Mouse (Mus musculus) layer of hippocampus, adult 18-20 months (tissue): ENCODE measurements at regions not wholly inside any gene's neighbourhood (a gene's known extent, or its start where the extent isn't known, plus 50 kb on each side); places are given as distances from the start of the nearest gene placed in this dataset.
A peak's percentile ranks its signal among the peaks of the same experiment; 100 is the strongest.

Source experiments
- DNase-seq, 2 experiments: peaks; one replicate each; pipeline ENCODE4 v3.0.0; 2022; ENCODE audit warnings: low spot score in 2 of 2

GRCm38 (mm10) chr5:118966901-118967300 lies 406.4 kb downstream of the Med13l start:
- no peak for DNase-seq

DNA sequence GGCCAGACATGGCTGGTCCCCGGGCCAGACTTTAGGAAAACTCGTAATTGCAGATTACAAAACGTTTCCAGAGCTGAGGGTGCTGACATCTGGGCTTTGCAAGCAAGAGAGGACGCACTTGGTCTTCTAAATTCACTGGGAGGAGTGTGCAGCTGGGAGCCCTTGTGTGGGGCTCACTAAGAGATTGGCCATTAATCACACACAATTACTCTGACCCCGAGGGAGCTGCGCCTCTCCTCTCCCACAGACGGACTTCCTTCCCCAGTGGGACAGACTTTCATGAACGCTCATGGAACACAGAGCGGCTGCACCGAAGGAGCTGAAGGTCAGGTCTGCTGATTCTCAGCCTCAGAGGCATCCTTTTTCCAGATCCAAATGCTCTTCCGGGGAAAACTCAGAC lies 407.2 kb downstream of the Med13l start:
- DNase-seq, result no peak

GRCm38 (mm10) chr5:118975147-118975546 lies 414.7 kb downstream of the Med13l start:
- DNase-seq, result no peak

GRCm38 (mm10) chr5:118978921-118979630 lies 418.6 kb downstream of the Med13l start:
- DNase-seq, result no peak

GRCm38 (mm10) chr5:118981046-118981445 lies 420.6 kb downstream of the Med13l start:
- DNase-seq, result no peak

DNA sequence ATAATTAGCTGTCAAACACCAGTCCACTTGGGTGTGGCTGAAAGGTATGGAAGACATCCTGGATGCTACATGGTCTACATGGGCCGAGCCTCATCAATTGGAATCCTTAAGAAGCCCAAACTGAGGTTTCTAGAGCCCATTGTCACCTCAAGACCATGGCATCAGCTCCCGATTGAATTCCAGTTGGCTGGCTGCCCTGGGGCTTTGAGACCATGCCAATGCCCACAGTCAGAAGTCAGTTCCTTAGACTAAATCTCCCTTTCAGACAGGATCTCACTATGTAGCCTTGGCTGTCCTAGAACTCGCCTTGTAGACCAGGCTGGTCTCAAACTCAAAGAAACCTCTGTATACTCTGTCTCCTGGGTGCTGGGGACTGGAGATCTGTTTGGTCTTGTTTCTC lies 423.8 kb downstream of the Med13l start:
- DNase-seq, result no peak

DNA sequence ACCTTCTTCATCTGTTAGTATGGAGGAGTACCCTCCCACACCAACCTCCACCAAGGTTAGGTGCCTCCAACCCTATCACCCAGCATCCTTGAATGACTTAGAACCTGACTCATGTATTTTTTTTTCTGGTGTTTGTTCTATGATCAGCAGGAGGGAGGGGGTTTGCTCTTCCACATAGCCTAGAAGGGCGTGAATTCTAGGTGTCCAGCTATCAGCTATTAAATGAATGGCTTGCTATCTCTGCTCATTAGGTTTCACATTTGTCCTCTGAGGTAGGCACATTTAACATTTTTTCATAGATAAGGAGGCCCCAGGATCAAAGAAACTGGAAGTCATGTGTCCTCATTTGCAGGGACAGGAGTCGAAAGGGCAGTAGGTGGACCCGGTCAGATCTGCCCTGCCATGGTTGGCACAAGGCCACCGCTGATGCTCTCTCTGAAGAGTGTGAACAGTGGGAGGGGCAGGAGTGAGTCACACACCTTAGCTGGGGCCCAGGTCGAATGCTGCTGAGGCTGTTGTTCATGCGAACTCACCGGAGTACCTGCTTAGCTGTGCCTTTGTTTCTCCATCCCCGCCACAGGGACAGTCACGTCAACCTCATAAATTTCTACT lies 424.4 kb downstream of the Med13l start:
- no peak for DNase-seq

DNA sequence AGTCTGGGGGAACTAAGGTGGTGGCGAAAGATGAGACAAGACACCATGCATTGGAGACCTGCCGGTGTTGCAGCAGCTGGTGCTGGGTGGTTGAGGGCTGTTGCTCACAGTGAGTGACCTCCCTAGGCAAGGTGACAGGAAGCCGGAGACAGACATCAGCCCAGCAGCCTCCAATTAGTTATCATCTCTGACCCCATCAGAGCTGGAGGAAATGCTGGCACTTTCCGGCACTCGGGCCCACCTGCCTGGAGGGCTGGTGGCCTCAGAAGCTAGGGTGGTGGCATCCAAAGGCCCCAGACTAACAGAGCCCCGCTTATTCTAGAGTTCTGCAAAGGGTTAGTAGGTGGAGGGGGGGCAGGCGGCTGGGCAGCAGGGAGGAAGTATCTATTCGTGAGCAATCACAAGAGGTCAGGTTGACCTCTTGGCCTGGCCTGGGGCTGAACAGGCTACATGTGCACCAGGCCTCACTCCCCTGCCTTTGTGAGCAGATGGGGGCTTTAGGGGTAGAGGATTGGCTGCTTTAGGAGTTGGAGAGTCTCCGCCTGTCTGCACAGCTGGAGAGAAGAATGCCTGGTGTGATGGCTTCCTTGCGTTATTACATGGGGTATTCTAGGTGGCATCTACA lies 427.0 kb downstream of the Med13l start:
- no peak for DNase-seq

DNA sequence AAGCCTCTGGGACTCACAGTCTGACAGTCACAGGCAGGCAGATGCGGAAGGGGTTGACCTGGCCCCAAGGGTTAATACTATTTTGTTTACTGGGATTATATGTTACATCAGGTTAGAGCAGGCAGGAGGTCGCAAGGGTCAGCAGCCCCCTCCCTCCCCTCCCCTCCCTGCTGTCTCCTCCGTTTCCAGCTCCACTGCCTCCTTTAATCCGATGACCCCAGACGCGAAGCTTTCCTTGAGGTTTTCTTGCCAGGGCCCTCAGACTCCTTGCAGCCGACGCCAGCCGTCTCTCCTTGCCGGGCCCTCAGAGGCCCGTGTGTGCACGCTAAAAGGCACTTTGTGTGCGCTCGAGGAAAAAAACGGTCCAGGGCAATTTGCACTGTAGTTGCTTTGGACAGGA lies 438.6 kb downstream of the Med13l start:
- no peak for DNase-seq

GRCm38 (mm10) chr5:119005825-119006471 lies 445.5 kb downstream of the Med13l start:
- DNase-seq, result peak in 1 of 2 experiments; percentile 11

DNA sequence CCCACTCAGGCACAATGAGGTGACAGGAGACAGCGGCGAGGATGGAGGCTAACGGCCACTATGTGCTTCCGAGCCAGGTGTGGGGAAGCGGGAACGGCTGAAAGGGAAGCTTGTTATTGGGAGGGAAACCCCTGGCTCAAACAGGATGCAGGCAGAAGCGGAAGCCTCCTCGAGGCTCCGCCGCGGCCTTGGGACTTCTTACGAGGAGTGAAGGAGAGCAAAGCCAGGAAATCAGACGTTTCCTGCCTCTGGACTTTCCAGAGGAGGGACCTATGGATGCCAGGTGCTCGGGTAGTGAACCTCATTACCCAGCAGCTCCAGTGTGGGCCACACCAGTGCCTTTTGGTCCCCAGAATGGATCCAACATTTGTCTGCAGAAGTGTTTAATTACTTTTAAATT lies 449.6 kb downstream of the Med13l start:
- no peak for DNase-seq

GRCm38 (mm10) chr5:119015181-119015580 lies 454.7 kb downstream of the Med13l start:
- DNase-seq, result no peak

DNA sequence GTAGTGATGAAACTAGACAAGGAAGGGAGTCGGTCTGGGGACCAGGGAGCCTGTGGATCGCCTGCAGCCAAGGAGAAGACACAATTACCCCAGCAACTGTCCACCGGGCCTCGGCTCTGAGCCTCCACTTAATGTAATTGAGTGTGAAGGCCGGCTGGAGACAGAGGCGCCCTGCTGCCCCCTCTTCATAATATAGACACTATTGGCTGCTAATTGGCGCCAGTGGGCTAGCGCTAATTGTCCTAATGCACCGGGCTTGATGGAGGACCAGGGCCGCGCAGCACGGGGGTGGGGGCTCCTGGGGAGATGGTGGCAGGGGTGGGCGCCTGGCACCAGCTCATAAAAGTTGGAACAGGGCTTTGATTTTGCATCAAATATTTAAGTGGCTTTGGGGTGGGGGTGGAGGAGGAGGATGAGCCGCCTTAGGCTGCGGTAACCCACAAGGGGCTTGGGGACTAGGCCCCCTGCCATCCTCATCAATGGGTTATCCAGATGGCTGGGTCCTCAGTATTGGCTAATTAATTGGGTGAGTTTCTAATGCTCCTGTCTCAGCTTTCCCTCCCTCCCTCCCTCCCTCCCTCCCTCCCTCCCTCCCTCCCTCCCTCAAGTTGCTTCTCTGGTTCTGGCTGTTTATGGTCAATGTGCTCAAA lies 455.3 kb downstream of the Med13l start:
- no peak for DNase-seq

DNA sequence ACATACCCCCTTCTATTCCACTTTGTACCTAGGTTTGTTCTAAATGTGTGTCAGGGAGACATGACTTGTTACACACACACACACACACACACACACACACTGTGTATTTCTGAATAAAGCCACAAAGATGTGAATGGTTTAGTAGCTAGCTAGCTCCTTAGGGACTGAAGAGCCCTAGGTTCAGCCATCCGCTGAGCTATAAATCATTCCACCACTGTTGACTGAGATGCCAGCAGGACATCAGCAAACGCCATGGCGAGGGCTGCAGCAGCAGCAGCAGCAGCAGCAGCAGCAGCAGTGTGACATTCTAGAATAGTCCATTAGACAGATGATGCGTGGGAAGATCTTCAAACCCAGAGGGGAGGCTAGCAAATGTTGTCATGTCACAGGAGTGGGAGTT lies 455.9 kb downstream of the Med13l start:
- DNase-seq, result peak in 1 of 2 experiments; percentile 16

DNA sequence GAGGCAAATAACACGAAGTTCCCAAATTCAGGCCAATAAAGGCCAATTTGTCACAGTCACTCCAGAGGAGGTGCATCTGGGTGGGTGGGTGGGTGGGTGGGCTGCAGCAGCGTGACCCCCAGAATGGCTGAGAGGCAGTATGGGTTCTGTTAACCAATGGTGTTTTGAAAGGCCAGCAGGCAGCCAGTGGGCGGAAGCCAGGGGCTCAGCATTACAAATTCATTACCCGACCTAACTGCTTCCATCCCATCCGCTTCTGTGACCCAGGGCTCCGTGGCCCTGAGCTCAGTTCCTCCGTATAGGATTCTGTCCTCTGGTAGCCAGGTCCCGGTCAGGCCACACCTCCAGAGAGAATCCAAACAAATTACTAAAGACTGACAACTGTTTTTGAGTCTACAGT lies 463.5 kb downstream of the Med13l start:
- no peak for DNase-seq

DNA sequence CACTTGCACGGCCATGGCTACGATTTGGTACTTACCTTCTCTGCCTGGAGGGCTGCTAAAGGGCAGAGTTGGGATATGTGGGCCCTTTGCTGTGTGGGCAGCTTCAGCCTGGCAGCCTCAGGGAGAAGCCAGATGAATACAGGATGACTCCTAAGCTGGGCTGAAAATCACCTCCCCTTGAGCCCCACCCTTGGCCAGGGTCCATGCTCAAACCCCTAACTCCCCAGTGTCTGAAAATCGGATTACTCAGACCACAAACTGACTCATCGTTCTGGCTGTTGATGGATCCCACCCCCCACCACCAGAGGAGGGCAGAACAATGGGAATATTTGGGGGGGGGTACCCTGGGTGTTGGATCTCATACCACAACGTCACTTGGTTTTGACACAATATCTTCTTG lies 471.6 kb downstream of the Med13l start:
- no peak for DNase-seq

DNA sequence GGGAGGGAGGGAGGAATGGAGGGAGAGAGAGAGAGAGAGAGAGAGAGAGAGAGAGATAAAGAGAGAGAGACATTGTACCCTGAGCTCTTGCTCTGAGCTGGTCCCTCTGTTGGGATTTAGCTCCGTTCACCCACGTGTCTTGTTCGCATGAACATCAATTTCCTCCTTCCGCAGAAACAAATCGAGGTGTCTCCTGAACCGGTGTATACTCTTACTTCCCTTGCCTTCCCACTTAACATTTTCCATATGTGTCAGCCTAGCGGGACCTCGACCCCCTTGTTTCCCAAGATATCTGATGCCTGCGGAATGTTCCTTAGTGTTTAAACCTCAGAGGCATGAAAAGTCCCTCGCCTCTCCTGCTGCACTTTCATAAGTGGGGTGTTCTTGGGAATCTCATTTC lies 484.1 kb downstream of the Med13l start:
- no peak for DNase-seq

GRCm38 (mm10) chr5:119047581-119047980 lies 487.1 kb downstream of the Med13l start:
- DNase-seq, result no peak

DNA sequence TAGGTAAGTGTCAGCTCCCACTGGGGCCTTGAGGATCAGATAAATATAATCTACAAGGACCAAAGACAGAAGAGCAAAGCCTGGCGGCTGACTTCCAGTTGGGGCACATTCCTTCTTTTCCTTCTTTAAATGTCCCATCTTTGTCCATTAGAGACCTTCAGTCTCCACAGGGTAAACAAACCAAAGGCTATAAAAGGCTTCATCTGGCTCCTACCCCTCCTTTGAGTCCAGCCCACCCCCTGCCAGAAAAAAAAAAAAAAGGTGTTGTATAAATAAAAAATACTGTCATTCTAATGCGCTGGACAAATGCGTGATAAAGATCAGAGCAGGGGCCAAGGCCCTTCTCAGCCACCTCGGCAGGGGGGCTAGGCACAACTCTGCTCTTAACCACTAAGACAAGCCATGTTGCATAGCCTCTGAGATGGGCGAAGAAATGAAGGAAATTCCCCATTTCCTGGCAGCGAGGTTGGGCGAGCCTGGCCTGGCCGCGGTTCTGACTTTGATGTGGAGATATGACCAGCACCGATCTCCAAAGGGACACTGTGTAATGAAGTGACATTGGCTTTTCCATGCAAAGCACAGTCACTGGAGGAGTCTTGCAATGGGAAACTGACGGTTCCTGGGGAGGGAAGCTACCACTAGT lies 492.0 kb downstream of the Med13l start:
- DNase-seq, result no peak

GRCm38 (mm10) chr5:119053738-119054137 lies 493.3 kb downstream of the Med13l start:
- no peak for DNase-seq

- DNase-seq, result no peak
These were observed 493.9 kb downstream of the Med13l start for GRCm38 (mm10) chr5:119054393-119054792.
